Mouse (Mus musculus): ENCODE data around the gene H2-DMb2. TPM values are rescaled to one million over a fixed set of nuclear protein-coding genes. Genes with fewer than 3 reads are reported as not detected.

Gene H2-DMb2
- polyA plus RNA-seq, 1 experiment from 2014 or later = 0.28 TPM

DNA sequence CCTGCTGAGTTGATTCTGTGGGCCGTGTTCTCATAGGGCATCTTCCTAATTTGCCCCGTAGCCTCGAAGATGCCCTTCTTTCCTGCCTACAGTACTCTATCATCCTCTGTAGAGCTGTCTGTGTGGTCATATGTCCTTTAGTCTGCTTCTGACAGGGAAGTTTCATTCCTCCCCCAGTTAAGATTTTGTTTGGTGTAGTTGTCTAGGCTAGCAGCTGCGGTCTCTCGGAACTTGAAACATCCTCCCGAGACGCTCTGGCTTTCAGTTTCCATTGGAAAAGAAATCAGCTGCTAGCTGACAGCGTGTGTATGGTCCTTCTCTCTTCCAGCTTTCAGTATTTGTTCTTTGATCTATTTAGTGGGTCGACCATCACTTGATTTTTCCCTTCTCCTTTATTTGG lies 38.3 kb upstream of the H2-DMb2 start:
- Histone ChIP-seq H3K27ac (ENCODE audit: low read depth, low read length) (no peak overlapping the region), H3K4me3 (ENCODE audit: low read length) (no peak overlapping the region), H3K9me3 (ENCODE audit: control insufficient read depth, low read length) (peaks cover 2% of the 10 kb centered on the region; the same call in 1 of the 2 replicates), H3K9ac (ENCODE audit: low read depth, low read length) (no peak overlapping the region), H3K27me3 (replicated peaks; ENCODE audit: control insufficient read depth, insufficient read depth, low read length) (no peaks in the 10 kb centered on the region), H3K4me1 (ENCODE audit: control insufficient read depth, insufficient read depth, low read depth, low read length) (peaks cover 2% of the 10 kb centered on the region), H3K4me2 (ENCODE audit: low read length) (no peak overlapping the region), H3K36me3 (ENCODE audit: control insufficient read depth, insufficient read depth, low read length) (no peaks in the 10 kb centered on the region; the same call in 1 of the 2 replicates)
- WGBS = 89% methylated on average over 9 of the region's 9 CpGs
- ATAC-seq = no peak

DNA sequence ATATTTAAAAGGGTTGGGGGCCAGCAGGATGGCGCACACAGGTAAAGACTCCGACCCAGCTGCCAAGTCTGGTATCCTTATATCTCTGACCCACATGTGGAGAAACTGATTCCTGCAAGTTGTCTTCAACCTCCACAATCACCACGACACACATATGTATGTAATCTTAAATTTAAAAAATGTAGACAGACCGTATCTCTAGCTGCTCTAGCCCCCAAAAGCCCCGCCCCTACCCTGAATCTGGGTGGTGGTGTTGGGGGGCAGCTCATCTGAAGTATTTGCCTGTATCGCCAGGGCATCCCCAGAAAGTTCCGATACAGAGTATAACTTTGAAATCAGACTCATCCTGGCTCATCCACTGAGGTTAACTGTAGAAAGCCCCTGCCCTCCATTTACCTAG lies 36.6 kb upstream of the H2-DMb2 start:
- H3K36me3 ChIP-seq (ENCODE audit: control insufficient read depth, insufficient read depth, low read length) = peaks cover 6% of the 10 kb centered on the region
- no peak for ATAC-seq
- H3K9ac ChIP-seq (ENCODE audit: low read depth, low read length) = no peak overlapping the region
- H3K4me2 ChIP-seq (ENCODE audit: low read length) = no peak overlapping the region
- H3K4me3 ChIP-seq (ENCODE audit: low read length) = no peak overlapping the region
- peaks cover 2% of the 10 kb centered on the region for H3K4me1 ChIP-seq (ENCODE audit: control insufficient read depth, insufficient read depth, low read depth, low read length)
- no peaks in the 10 kb centered on the region for H3K27me3 ChIP-seq (replicated peaks; ENCODE audit: control insufficient read depth, insufficient read depth, low read length)
- 89% methylated on average over 7 of the region's 7 CpGs for WGBS
- H3K9me3 ChIP-seq (ENCODE audit: control insufficient read depth, low read length) = peaks cover 2% of the 10 kb centered on the region; the same call in 1 of the 2 replicates
- H3K27ac ChIP-seq (ENCODE audit: low read depth, low read length) = no peak overlapping the region

DNA sequence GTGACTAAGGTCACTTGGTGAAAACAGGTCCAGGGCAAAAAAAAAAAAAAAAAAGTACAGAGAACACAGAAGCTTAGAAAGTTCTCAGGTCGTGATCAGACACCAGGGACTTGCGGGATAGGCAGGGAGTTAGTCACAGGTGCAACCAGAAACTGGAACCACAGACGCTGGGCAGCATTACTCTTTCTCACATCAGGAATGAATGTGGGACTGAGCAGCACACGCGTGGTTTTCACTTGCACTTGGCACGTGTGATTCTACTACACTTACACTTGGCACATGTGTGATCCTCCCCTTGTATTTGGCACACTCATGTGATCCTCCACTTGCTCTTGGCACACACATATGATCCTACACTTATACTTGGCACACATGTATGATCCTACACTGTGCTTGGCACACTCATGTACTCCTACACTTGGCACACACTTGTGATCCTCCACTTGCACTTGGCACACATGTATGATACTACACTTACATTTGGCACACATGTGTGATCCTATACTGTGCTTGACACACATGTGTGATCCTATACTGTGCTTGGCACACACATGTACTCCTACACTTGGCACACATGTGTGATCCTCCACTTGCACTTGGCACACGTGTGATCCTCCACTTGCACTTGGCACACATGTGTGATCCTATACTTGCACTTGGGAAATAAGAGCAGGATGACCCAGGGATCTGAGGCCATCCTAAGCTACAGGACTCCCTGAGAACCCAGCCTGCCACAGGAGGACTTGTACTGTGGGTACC lies 35.8 kb upstream of the H2-DMb2 start:
- Histone ChIP-seq H3K4me3 (ENCODE audit: low read length) (no peak overlapping the region), H3K9me3 (ENCODE audit: control insufficient read depth, low read length) (peaks cover 2% of the 10 kb centered on the region; the same call in 1 of the 2 replicates), H3K27me3 (replicated peaks; ENCODE audit: control insufficient read depth, insufficient read depth, low read length) (no peaks in the 10 kb centered on the region), H3K9ac (ENCODE audit: low read depth, low read length) (no peak overlapping the region), H3K4me2 (ENCODE audit: low read length) (no peak overlapping the region), H3K36me3 (ENCODE audit: control insufficient read depth, insufficient read depth, low read length) (peaks cover 13% of the 10 kb centered on the region), H3K27ac (ENCODE audit: low read depth, low read length) (no peak overlapping the region), H3K4me1 (ENCODE audit: control insufficient read depth, insufficient read depth, low read depth, low read length) (no peaks in the 10 kb centered on the region; the same call in 1 of the 2 replicates)
- WGBS = 82% methylated on average over 7 of the region's 7 CpGs
- ATAC-seq = no peak

DNA sequence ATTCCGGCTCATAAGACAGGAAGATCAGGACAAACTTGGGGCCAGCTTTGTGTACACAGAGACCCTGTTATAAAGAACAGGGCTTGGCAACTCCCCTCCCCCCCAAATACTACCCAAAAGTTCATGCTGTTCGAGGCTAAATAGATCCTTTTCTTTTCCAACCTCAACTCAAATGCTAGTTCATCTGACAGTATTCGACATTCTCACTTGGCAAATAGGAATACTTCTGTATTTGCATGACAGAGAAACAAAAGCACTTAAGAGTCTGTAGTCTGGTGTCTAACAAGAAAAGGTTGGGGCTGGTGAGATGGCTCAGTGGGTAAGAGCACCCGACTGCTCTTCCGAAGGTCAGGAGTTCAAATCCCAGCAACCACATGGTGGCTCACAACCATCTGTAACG lies 34.6 kb upstream of the H2-DMb2 start:
- H3K9ac ChIP-seq (ENCODE audit: low read depth, low read length) = no peak overlapping the region
- H3K27me3 ChIP-seq (replicated peaks; ENCODE audit: control insufficient read depth, insufficient read depth, low read length) = no peaks in the 10 kb centered on the region
- peaks cover 25% of the 10 kb centered on the region for H3K36me3 ChIP-seq (ENCODE audit: control insufficient read depth, insufficient read depth, low read length)
- H3K4me3 ChIP-seq (ENCODE audit: low read length) = no peak overlapping the region
- no peak for ATAC-seq
- H3K27ac ChIP-seq (ENCODE audit: low read depth, low read length) = no peak overlapping the region
- H3K9me3 ChIP-seq (ENCODE audit: control insufficient read depth, low read length) = peaks cover 2% of the 10 kb centered on the region; the same call in 1 of the 2 replicates
- H3K4me1 ChIP-seq (ENCODE audit: control insufficient read depth, insufficient read depth, low read depth, low read length) = no peaks in the 10 kb centered on the region; the same call in 1 of the 2 replicates
- WGBS = 82% methylated on average over 5 of the region's 6 CpGs
- no peak overlapping the region for H3K4me2 ChIP-seq (ENCODE audit: low read length)

DNA sequence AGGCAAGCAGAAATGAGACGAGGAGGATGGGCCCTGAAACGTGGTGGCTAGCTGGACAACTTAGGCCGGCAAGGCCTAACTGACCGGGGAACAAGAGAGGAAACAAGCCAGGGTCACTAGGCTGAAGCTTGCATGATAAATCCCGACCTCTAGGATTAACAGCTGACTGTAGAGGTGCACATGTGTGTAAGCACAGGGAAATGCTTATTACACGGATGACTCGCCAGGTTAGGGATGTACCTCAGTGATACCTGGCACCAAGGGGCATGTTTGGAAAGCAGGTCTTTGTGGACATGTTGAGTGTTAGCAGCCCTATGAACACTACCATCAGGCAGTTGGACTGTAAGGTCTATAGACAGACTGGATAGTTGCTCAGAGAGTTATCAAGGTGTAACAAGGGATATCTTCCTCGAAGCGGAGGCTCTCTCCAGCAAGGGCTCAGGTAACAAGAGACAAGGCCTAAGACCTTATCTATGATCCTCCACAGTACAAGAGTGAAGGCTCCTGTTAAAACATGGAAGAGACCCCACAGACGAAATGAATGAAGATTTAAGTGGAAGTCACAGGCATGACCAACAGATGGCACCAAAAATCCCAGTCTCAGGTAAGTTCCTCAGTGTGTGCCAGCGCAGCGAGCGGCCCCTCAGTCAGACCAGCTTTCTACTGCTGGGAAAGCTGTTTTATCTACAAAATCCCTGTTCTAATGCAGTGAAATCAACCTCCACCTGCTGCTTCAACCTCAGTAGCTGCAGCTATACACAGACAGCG lies 33.9 kb upstream of the H2-DMb2 start:
- WGBS = 79% methylated on average over 14 of the region's 14 CpGs
- Histone ChIP-seq H3K4me1 (ENCODE audit: control insufficient read depth, insufficient read depth, low read depth, low read length) (no peaks in the 10 kb centered on the region; the same call in 1 of the 2 replicates), H3K36me3 (ENCODE audit: control insufficient read depth, insufficient read depth, low read length) (peaks cover 32% of the 10 kb centered on the region), H3K27ac (ENCODE audit: low read depth, low read length) (peak overlapping the region; percentile 29; the same call in 1 of the 2 replicates), H3K9ac (ENCODE audit: low read depth, low read length) (no peak overlapping the region), H3K27me3 (replicated peaks; ENCODE audit: control insufficient read depth, insufficient read depth, low read length) (no peaks in the 10 kb centered on the region), H3K4me3 (ENCODE audit: low read length) (no peak overlapping the region), H3K4me2 (ENCODE audit: low read length) (no peak overlapping the region), H3K9me3 (ENCODE audit: control insufficient read depth, low read length) (peaks cover 2% of the 10 kb centered on the region; the same call in 1 of the 2 replicates)
- peak; percentile 52 for ATAC-seq

DNA sequence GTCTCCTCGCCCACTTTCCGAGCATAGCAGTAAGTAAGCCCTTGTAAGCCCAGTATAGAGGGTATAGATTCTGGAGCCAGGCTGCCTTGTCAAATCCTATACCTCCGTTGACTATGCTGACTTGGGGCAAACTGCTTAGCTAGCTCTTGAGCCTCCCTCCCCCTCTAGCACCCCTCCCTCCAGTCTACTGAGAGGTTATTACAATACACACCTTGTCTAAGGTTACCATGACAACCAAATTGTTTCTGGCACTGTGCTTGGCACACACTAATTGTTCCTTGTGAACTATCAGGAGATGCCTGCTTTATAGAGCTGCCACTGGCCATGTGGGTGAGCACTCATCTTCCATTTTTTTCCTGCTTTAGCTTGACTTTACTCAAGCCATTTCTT lies 33.3 kb upstream of the H2-DMb2 start:
- WGBS = 71% methylated on average over 3 of the region's 3 CpGs
- peaks cover 37% of the 10 kb centered on the region for H3K36me3 ChIP-seq (ENCODE audit: control insufficient read depth, insufficient read depth, low read length)
- no peak overlapping the region for H3K9ac ChIP-seq (ENCODE audit: low read depth, low read length)
- peak overlapping the region; percentile 29; the same call in 1 of the 2 replicates for H3K27ac ChIP-seq (ENCODE audit: low read depth, low read length)
- no peaks in the 10 kb centered on the region; the same call in 1 of the 2 replicates for H3K4me1 ChIP-seq (ENCODE audit: control insufficient read depth, insufficient read depth, low read depth, low read length)
- H3K27me3 ChIP-seq (replicated peaks; ENCODE audit: control insufficient read depth, insufficient read depth, low read length) = no peaks in the 10 kb centered on the region
- ATAC-seq = peak; percentile 35
- H3K9me3 ChIP-seq (ENCODE audit: control insufficient read depth, low read length) = peaks cover 2% of the 10 kb centered on the region; the same call in 1 of the 2 replicates
- H3K4me2 ChIP-seq (ENCODE audit: low read length) = no peak overlapping the region
- H3K4me3 ChIP-seq (ENCODE audit: low read length) = no peak overlapping the region

DNA sequence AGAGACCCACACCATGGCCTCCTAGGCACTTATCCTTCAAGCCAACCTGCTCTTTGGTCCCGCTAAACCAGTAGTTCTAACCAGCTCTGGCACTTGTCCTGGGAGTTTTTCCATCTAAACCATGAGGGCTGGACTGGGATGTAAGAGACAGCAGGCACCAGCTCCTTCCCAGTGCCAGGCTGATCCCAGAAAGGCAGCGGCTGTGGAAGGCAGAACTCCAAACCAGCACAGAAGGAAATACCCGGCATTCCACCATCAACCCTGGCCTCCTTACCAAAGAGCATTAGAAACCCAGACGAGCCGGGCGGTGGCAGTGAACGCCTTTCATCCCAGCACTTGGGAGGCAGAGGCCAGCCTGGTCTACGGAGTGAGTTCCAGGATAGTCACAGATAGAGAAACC lies 32.8 kb upstream of the H2-DMb2 start:
- ATAC-seq = no peak
- Histone ChIP-seq H3K4me2 (ENCODE audit: low read length) (no peak overlapping the region), H3K9ac (ENCODE audit: low read depth, low read length) (no peak overlapping the region), H3K4me3 (ENCODE audit: low read length) (no peak overlapping the region), H3K27ac (ENCODE audit: low read depth, low read length) (no peak overlapping the region), H3K9me3 (ENCODE audit: control insufficient read depth, low read length) (peaks cover 2% of the 10 kb centered on the region; the same call in 1 of the 2 replicates), H3K36me3 (ENCODE audit: control insufficient read depth, insufficient read depth, low read length) (peaks cover 42% of the 10 kb centered on the region), H3K27me3 (replicated peaks; ENCODE audit: control insufficient read depth, insufficient read depth, low read length) (no peaks in the 10 kb centered on the region), H3K4me1 (ENCODE audit: control insufficient read depth, insufficient read depth, low read depth, low read length) (no peaks in the 10 kb centered on the region; the same call in 1 of the 2 replicates)
- 62% methylated on average over 8 of the region's 8 CpGs for WGBS

DNA sequence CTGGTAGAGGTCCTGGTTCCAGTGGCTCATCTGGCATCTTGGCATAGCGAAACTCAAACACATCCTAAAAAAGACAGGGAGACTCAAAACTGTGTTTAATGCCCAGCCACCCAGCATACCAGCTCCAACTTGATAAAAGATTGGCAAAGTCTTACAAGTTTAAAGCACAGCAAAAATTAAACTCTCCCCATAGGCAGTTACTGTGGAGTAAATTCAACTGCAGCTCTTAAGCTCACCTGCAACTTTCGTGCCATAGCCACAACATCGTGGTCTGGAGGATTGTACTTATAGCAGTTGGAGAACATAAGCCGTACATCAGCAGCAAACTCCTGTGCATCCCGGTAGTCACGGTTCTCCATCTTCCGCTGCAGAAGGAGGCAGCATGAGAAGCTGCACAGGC lies 29.0 kb upstream of the H2-DMb2 start:
- ATAC-seq = no peak
- peaks cover 54% of the 10 kb centered on the region for H3K36me3 ChIP-seq (ENCODE audit: control insufficient read depth, insufficient read depth, low read length)
- H3K4me2 ChIP-seq (ENCODE audit: low read length) = no peak overlapping the region
- no peaks in the 10 kb centered on the region for H3K27me3 ChIP-seq (replicated peaks; ENCODE audit: control insufficient read depth, insufficient read depth, low read length)
- no peak overlapping the region for H3K27ac ChIP-seq (ENCODE audit: low read depth, low read length)
- H3K4me3 ChIP-seq (ENCODE audit: low read length) = no peak overlapping the region
- no peaks in the 10 kb centered on the region for H3K9me3 ChIP-seq (ENCODE audit: control insufficient read depth, low read length)
- peaks cover 11% of the 10 kb centered on the region for H3K4me1 ChIP-seq (ENCODE audit: control insufficient read depth, insufficient read depth, low read depth, low read length)
- H3K9ac ChIP-seq (ENCODE audit: low read depth, low read length) = no peak overlapping the region
- WGBS = 93% methylated on average over 7 of the region's 7 CpGs

DNA sequence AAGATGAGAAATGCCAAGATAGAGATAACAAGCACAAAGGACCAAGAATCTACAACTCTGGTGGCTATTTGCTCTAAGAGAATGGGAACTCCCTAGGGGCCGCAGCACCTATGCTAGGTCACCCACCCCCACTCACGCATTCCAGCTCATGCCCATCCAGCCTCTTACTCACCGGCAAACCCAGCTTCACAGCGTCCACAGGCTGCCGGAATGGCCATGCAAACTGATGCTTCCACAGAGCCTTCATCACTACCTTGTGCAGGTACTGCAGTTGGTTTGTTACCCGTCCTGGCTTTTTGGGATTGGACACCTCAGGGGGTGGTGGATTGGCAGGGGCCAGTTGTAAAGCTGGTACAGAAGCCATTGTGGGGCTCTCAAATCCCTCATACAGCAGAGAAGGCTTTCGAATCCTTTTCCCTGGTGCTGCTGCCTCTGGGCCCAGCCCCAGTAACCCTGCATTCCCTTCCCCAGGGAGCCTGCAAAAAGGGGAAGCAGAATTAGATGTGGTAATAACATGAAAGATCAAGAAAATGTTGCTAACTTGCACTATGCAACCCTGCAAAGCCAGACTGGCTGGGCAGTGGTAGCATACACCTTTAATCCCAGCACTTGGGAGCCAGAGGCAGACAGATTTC lies 26.3 kb upstream of the H2-DMb2 start:
- no peak for ATAC-seq
- H3K9me3 ChIP-seq (ENCODE audit: control insufficient read depth, low read length) = no peaks in the 10 kb centered on the region
- H3K9ac ChIP-seq (ENCODE audit: low read depth, low read length) = peak overlapping the region; percentile 59
- WGBS = 45% methylated on average over 7 of the region's 7 CpGs
- H3K27me3 ChIP-seq (replicated peaks; ENCODE audit: control insufficient read depth, insufficient read depth, low read length) = no peaks in the 10 kb centered on the region
- peak overlapping the region; percentile 84 for H3K4me2 ChIP-seq (ENCODE audit: low read length)
- peaks cover 45% of the 10 kb centered on the region for H3K36me3 ChIP-seq (ENCODE audit: control insufficient read depth, insufficient read depth, low read length)
- H3K4me1 ChIP-seq (ENCODE audit: control insufficient read depth, insufficient read depth, low read depth, low read length) = peaks cover 11% of the 10 kb centered on the region
- H3K4me3 ChIP-seq (ENCODE audit: low read length) = peak overlapping the region; percentile 86
- no peak overlapping the region for H3K27ac ChIP-seq (ENCODE audit: low read depth, low read length)

Data from hindbrain, embryonic 16.5 days (tissue).